In the genomic region with DNA sequence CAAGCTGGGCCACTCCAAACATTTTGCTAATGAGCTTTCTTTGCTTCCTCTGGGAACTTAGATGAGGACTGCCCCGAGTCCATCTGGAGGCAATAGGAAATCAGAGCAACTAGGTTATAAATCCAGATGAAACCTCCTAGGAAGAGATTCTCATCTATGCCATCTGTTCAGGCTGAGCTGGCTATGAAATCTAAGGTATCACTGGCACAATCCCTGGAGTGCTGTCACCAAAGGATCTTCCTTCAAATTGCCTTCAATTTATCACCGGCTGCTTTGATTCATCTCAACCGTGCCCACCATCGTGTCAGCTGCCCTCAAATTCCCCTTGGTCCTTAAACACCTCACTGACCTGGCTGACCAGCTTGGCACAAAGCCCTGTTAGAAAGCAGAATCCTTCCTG, we compare ENCODE assay signal across 19 mouse cellular contexts.
A peak's percentile ranks its signal among the peaks of the same experiment; 100 is the strongest.
DNase-seq lines count a peak whose midpoint lies in the region; ATAC-seq lines count a peak whose summit lies in the region.
"Had no signal": no experiment of that assay in that cellular context is flagged by ENCODE, and none has a peak within 500 bp of the region (broad histone marks: within the 10 kb centered on the region; RNA-seq: fewer than 3 reads in every experiment).

No protein-coding gene starts in this region.

- intact Hi-C loops in heart, postnatal 14 days (cut with DNase I), result no loop called here

- H3K36me3 ChIP-seq in hindbrain, embryonic 13.5 days, result no peaks in the 10 kb centered on the region
- no peaks in the 10 kb centered on the region for H3K36me3 ChIP-seq in hindbrain, embryonic 11.5 days (ENCODE audit: control insufficient read depth, insufficient read depth, low read length)
- H3K36me3 ChIP-seq in neural tube, embryonic 15.5 days, result no peaks in the 10 kb centered on the region
- H3K36me3 ChIP-seq: liver, embryonic 12.5 days had no signal

- 54% methylated on average over 4 of the region's 4 CpGs for WGBS in hindbrain, embryonic 13.5 days
- WGBS in hindbrain, embryonic 11.5 days, result 72% methylated on average over 4 of the region's 4 CpGs
- 32% methylated on average over 4 of the region's 4 CpGs for WGBS in neural tube, embryonic 15.5 days

- H3K4me3 ChIP-seq in hindbrain, embryonic 13.5 days, result no peak overlapping the region
- no peak overlapping the region for H3K4me3 ChIP-seq in hindbrain, embryonic 11.5 days (ENCODE audit: low read depth, low read length)
- no peak overlapping the region for H3K4me3 ChIP-seq in neural tube, embryonic 15.5 days (replicated peaks)
- H3K4me3 ChIP-seq: liver, embryonic 12.5 days had no signal

- peak overlapping the region; percentile 24; the same call in 1 of the 2 replicates for H3K27ac ChIP-seq in hindbrain, embryonic 13.5 days
- no peak overlapping the region for H3K27ac ChIP-seq in hindbrain, embryonic 11.5 days (ENCODE audit: low read depth, low read length)
- H3K27ac ChIP-seq in neural tube, embryonic 15.5 days (replicated peaks), result no peak overlapping the region
- H3K27ac ChIP-seq: liver, embryonic 12.5 days; stomach, postnatal 0 days had no signal

- peaks cover 18% of the 10 kb centered on the region for H3K4me1 ChIP-seq in hindbrain, embryonic 13.5 days (replicated peaks)
- no peaks in the 10 kb centered on the region; the same call in 1 of the 2 replicates for H3K4me1 ChIP-seq in hindbrain, embryonic 11.5 days (replicated peaks; ENCODE audit: control insufficient read depth, insufficient read depth, low read length)
- H3K4me1 ChIP-seq in neural tube, embryonic 15.5 days, result peaks cover 17% of the 10 kb centered on the region
- H3K4me1 ChIP-seq: liver, embryonic 12.5 days had no signal

- no peaks in the 10 kb centered on the region for H3K27me3 ChIP-seq in hindbrain, embryonic 13.5 days
- no peaks in the 10 kb centered on the region for H3K27me3 ChIP-seq in hindbrain, embryonic 11.5 days (ENCODE audit: control insufficient read depth, insufficient read depth, low read length)
- no peaks in the 10 kb centered on the region for H3K27me3 ChIP-seq in neural tube, embryonic 15.5 days (replicated peaks)
- H3K27me3 ChIP-seq: liver, embryonic 12.5 days; Patski had no signal

- no peak overlapping the region for H3K9ac ChIP-seq in hindbrain, embryonic 13.5 days
- H3K9ac ChIP-seq in hindbrain, embryonic 11.5 days (ENCODE audit: low read depth, low read length), result no peak overlapping the region
- H3K9ac ChIP-seq in neural tube, embryonic 15.5 days (replicated peaks), result no peak overlapping the region
- H3K9ac ChIP-seq: liver, embryonic 12.5 days; lung, embryonic 14.5 days had no signal

- H3K9me3 ChIP-seq in hindbrain, embryonic 13.5 days, result no peaks in the 10 kb centered on the region
- H3K9me3 ChIP-seq in hindbrain, embryonic 11.5 days (ENCODE audit: control insufficient read depth, low read length), result no peaks in the 10 kb centered on the region
- no peaks in the 10 kb centered on the region for H3K9me3 ChIP-seq in neural tube, embryonic 15.5 days (replicated peaks)
- H3K9me3 ChIP-seq: liver, embryonic 12.5 days had no signal

- H3K4me2 ChIP-seq in hindbrain, embryonic 13.5 days, result no peak overlapping the region
- H3K4me2 ChIP-seq in hindbrain, embryonic 11.5 days (replicated peaks; ENCODE audit: low read depth, low read length), result no peak overlapping the region
- no peak overlapping the region for H3K4me2 ChIP-seq in neural tube, embryonic 15.5 days
- H3K4me2 ChIP-seq: liver, embryonic 12.5 days; lung, embryonic 14.5 days; midbrain, embryonic 11.5 days had no signal

- peak; percentile 23; the same call in 1 of the 2 replicates for ATAC-seq in hindbrain, embryonic 13.5 days (ENCODE audit: low FRiP score)
- no peak for ATAC-seq in hindbrain, embryonic 11.5 days (ENCODE audit: low FRiP score)
- 0 out of 2 replicates have a peak, but pooled peaks have one; percentile 12 for ATAC-seq in neural tube, embryonic 15.5 days (ENCODE audit: low FRiP score)
- ATAC-seq in CD4-positive, CD25-positive, alpha-beta regulatory T cell, adult 4 months, result no peak
- ATAC-seq: liver, embryonic 12.5 days; Patski had no signal

- DNase-seq in hindbrain, embryonic 11.5 days (ENCODE audit: low spot score), result no peak
- DNase-seq in right cerebral cortex, postnatal 25 days, result peak; percentile 19
- DNase-seq in right cerebral cortex, adult 18-20 months, result no peak
- peak; percentile 78 to 81 for DNase-seq in cerebellum, postnatal 14 days
- DNase-seq in heart, postnatal 14 days, result no peak
- DNase-seq: adrenal gland, postnatal 36 days; B cell, adult 2 months; gastrocnemius, postnatal 10 days; lung, embryonic 14.5 days; lung, postnatal 4 days; right cerebral cortex, postnatal 14 days; thymus, postnatal 14 days had no signal

Comparison
In these comparisons a context has a peak if more than half of its experiments do, and no peak if none do; other contexts are left out.
1. ATAC-seq: peak in hindbrain, embryonic 13.5 days (single experiment) and neural tube, embryonic 15.5 days (single experiment); none in hindbrain, embryonic 11.5 days (single experiment) and CD4-positive, CD25-positive, alpha-beta regulatory T cell, adult 4 months (single experiment).
2. DNase-seq: peak in right cerebral cortex, postnatal 25 days (single experiment) and cerebellum, postnatal 14 days (2 of 2); none in hindbrain, embryonic 11.5 days (single experiment), right cerebral cortex, adult 18-20 months (single experiment) and heart, postnatal 14 days (0 of 2).